Mouse (Mus musculus): ENCODE results near the gene Cxcr3.

Gene Cxcr3

GRCm38 (mm10) chrX:101733828-101734319 is at the start of gene Cxcr3:
Gene Cxcr3, minus strand, starts transcription at chrX:101734269.
- peak; percentile 26 to 59 for DNase-seq

GRCm38 (mm10) chrX:101772035-101772434 is 38.0 kb upstream of the Cxcr3 start:
- peak; percentile 45 to 61 for DNase-seq

- no peak for DNase-seq
These were observed 36.2 kb upstream of the Cxcr3 start for GRCm38 (mm10) chrX:101770307-101770706.

- DNase-seq, result no peak
These were observed 35.4 kb upstream of the Cxcr3 start for GRCm38 (mm10) chrX:101769478-101769877.

GRCm38 (mm10) chrX:101767280-101767679 is 33.2 kb upstream of the Cxcr3 start:
- no peak for DNase-seq

GRCm38 (mm10) chrX:101765111-101765510 is 31.0 kb upstream of the Cxcr3 start:
- no peak for DNase-seq

- no peak for DNase-seq
These were observed 30.6 kb upstream of the Cxcr3 start for GRCm38 (mm10) chrX:101764621-101765020.

- DNase-seq, result peak; percentile 38 to 60
These were observed 20.4 kb upstream of the Cxcr3 start for GRCm38 (mm10) chrX:101754478-101754877.

GRCm38 (mm10) chrX:101750144-101750543 is 16.1 kb upstream of the Cxcr3 start:
- DNase-seq, result no peak

GRCm38 (mm10) chrX:101741064-101741433 is 7.0 kb upstream of the Cxcr3 start:
- DNase-seq, result no peak

GRCm38 (mm10) chrX:101740335-101741063 is 6.4 kb upstream of the Cxcr3 start:
- DNase-seq, result no peak

GRCm38 (mm10) chrX:101737201-101737600 is 3.1 kb upstream of the Cxcr3 start:
- DNase-seq, result no peak

- DNase-seq, result no peak
These were observed 912 bp upstream of the Cxcr3 start for GRCm38 (mm10) chrX:101734981-101735380.

GRCm38 (mm10) chrX:101733288-101733687 is 781 bp downstream of the Cxcr3 start:
- DNase-seq, result no peak

- DNase-seq, result no peak
These were observed 1.4 kb downstream of the Cxcr3 start for GRCm38 (mm10) chrX:101732644-101733043.

GRCm38 (mm10) chrX:101730010-101730409 is 4.1 kb downstream of the Cxcr3 start:
- DNase-seq, result no peak

GRCm38 (mm10) chrX:101720401-101720800 is 13.7 kb downstream of the Cxcr3 start:
- no peak for DNase-seq

GRCm38 (mm10) chrX:101705111-101705510 is 29.0 kb downstream of the Cxcr3 start:
- no peak for DNase-seq

GRCm38 (mm10) chrX:101698232-101698631 is 35.8 kb downstream of the Cxcr3 start:
- DNase-seq, result no peak

- no peak for DNase-seq
These were observed 36.5 kb downstream of the Cxcr3 start for GRCm38 (mm10) chrX:101697537-101697936.

- no peak for DNase-seq
These were observed 38.4 kb downstream of the Cxcr3 start for GRCm38 (mm10) chrX:101695686-101696085.

All from cerebellum, postnatal 25 days (tissue).